Mouse (Mus musculus): ENCODE measurements at regions not wholly inside any gene's neighbourhood (a gene's known extent, or its start where the extent isn't known, plus 50 kb on each side); places are given as distances from the start of the nearest gene placed in this dataset.

- H3K4me3 ChIP-seq: no peak overlapping the region
- no peak overlapping the region for H3K4me2 ChIP-seq (ENCODE audit: low read depth)
- TF ChIP-seq MYOD1 (IDR thresholded peaks at IDR 0.05; ENCODE audit: control insufficient read depth in 1 of 3, insufficient read length in 2 of 3, low read depth in 2 of 3) (no peak), REST (IDR thresholded peaks at IDR 0.05; ENCODE audit: insufficient read depth, insufficient read length) (no peak), E2F4 (IDR thresholded peaks at IDR 0.05; ENCODE audit: insufficient read depth) (no peak)
- no peaks in the 10 kb centered on the region for H3K27me3 ChIP-seq (ENCODE audit: control insufficient read depth, insufficient read depth, insufficient read length)
- no peaks in the 10 kb centered on the region for H3K79me2 ChIP-seq (ENCODE audit: control insufficient read depth, insufficient read depth)
- no peak overlapping the region for H3ac ChIP-seq (ENCODE audit: control insufficient read depth, insufficient read length)
- no peaks in the 10 kb centered on the region for H3K36me3 ChIP-seq (ENCODE audit: control insufficient read depth, insufficient read depth)
These were observed 639.4 kb downstream of the Slitrk6 start for GRCm38 (mm10) chr14:110115578-110115977.

- Histone ChIP-seq H3K4me2 (ENCODE audit: low read depth) (no peak overlapping the region), H3K4me3 (no peak overlapping the region), H3ac (ENCODE audit: control insufficient read depth, insufficient read length) (no peak overlapping the region), H3K79me2 (ENCODE audit: control insufficient read depth, insufficient read depth) (no peaks in the 10 kb centered on the region), H3K27me3 (ENCODE audit: control insufficient read depth, insufficient read depth, insufficient read length) (no peaks in the 10 kb centered on the region), H3K36me3 (ENCODE audit: control insufficient read depth, insufficient read depth) (no peaks in the 10 kb centered on the region)
- TF ChIP-seq TCF12 (IDR thresholded peaks at IDR 0.05; ENCODE audit: insufficient read depth, poor library complexity, severe bottlenecking) (no peak), USF1 (IDR thresholded peaks at IDR 0.05; ENCODE audit: low read depth) (no peak), REST (IDR thresholded peaks at IDR 0.05; ENCODE audit: insufficient read depth, insufficient read length) (no peak)
These were observed 654.1 kb downstream of the Slitrk6 start for GRCm38 (mm10) chr14:110100852-110101251.

- H3K27me3 ChIP-seq (ENCODE audit: control insufficient read depth, insufficient read depth, insufficient read length): no peaks in the 10 kb centered on the region
- TF ChIP-seq SRF (IDR thresholded peaks at IDR 0.05; ENCODE audit: control insufficient read depth, insufficient read length, low read depth) (no peak), USF1 (IDR thresholded peaks at IDR 0.05; ENCODE audit: low read depth) (no peak), POLR2AphosphoS2 (IDR thresholded peaks at IDR 0.05; ENCODE audit: insufficient read length, low read depth) (no peak), TCF12 (IDR thresholded peaks at IDR 0.05; ENCODE audit: insufficient read depth, poor library complexity, severe bottlenecking) (no peak), MAX (IDR thresholded peaks at IDR 0.05; ENCODE audit: low read depth) (no peak), MYOD1 (IDR thresholded peaks at IDR 0.05; ENCODE audit: control insufficient read depth in 1 of 3, insufficient read length in 2 of 3, low read depth in 2 of 3) (no peak), MYOG (IDR thresholded peaks at IDR 0.05; ENCODE audit: control insufficient read depth in 1 of 3, insufficient read depth in 1 of 3, insufficient read length in 2 of 3, low read depth in 2 of 3) (no peak), CEBPB (IDR thresholded peaks at IDR 0.05; ENCODE audit: insufficient read depth, poor library complexity, severe bottlenecking) (no peak), POLR2A (IDR thresholded peaks at IDR 0.05; ENCODE audit: insufficient read length, low read depth) (no peak), E2F4 (IDR thresholded peaks at IDR 0.05; ENCODE audit: insufficient read depth) (no peak), REST (IDR thresholded peaks at IDR 0.05; ENCODE audit: insufficient read depth, insufficient read length) (no peak)
These were observed 676.6 kb downstream of the Slitrk6 start for GRCm38 (mm10) chr14:110078351-110078750.

GRCm38 (mm10) chr14:110047748-110048147 is 707.2 kb downstream of the Slitrk6 start:
- no peaks in the 10 kb centered on the region for H3K36me3 ChIP-seq (ENCODE audit: control insufficient read depth, insufficient read depth)
- no peak overlapping the region for H3K4me3 ChIP-seq
- H3K4me2 ChIP-seq (ENCODE audit: low read depth): no peak overlapping the region
- no peak for TF ChIP-seq MAX (IDR thresholded peaks at IDR 0.05; ENCODE audit: low read depth)
- TF ChIP-seq MYOD1 (IDR thresholded peaks at IDR 0.05; ENCODE audit: control insufficient read depth in 1 of 3, insufficient read length in 2 of 3, low read depth in 2 of 3): no peak
- H3K79me2 ChIP-seq (ENCODE audit: control insufficient read depth, insufficient read depth): no peaks in the 10 kb centered on the region
- no peak overlapping the region for H3ac ChIP-seq (ENCODE audit: control insufficient read depth, insufficient read length)
- no peaks in the 10 kb centered on the region for H3K27me3 ChIP-seq (ENCODE audit: control insufficient read depth, insufficient read depth, insufficient read length)

More at GRCm38 (mm10) chr14:110078351-110078750, 676.6 kb downstream of the Slitrk6 start:
- no peak overlapping the region for H3K4me3 ChIP-seq
- no peaks in the 10 kb centered on the region for H3K79me2 ChIP-seq (ENCODE audit: control insufficient read depth, insufficient read depth)
- no peaks in the 10 kb centered on the region for H3K36me3 ChIP-seq (ENCODE audit: control insufficient read depth, insufficient read depth)
- H3K4me2 ChIP-seq (ENCODE audit: low read depth): no peak overlapping the region
- H3ac ChIP-seq (ENCODE audit: control insufficient read depth, insufficient read length): no peak overlapping the region

- Histone ChIP-seq H3K4me2 (ENCODE audit: low read depth) (no peak overlapping the region), H3ac (ENCODE audit: control insufficient read depth, insufficient read length) (no peak overlapping the region), H3K79me2 (ENCODE audit: control insufficient read depth, insufficient read depth) (no peaks in the 10 kb centered on the region), H3K36me3 (ENCODE audit: control insufficient read depth, insufficient read depth) (no peaks in the 10 kb centered on the region), H3K27me3 (ENCODE audit: control insufficient read depth, insufficient read depth, insufficient read length) (no peaks in the 10 kb centered on the region), H3K4me3 (no peak overlapping the region)
- TF ChIP-seq CEBPB (IDR thresholded peaks at IDR 0.05; ENCODE audit: insufficient read depth, poor library complexity, severe bottlenecking): no peak
- no peak for TF ChIP-seq POLR2A (IDR thresholded peaks at IDR 0.05; ENCODE audit: insufficient read length, low read depth)
- no peak for TF ChIP-seq MAX (IDR thresholded peaks at IDR 0.05; ENCODE audit: low read depth)
- no peak for TF ChIP-seq E2F4 (IDR thresholded peaks at IDR 0.05; ENCODE audit: insufficient read depth)
- TF ChIP-seq TCF3 (IDR thresholded peaks at IDR 0.05; ENCODE audit: insufficient read length, low read depth): no peak
- TF ChIP-seq SRF (IDR thresholded peaks at IDR 0.05; ENCODE audit: control insufficient read depth, insufficient read length, low read depth): no peak
- no peak for TF ChIP-seq REST (IDR thresholded peaks at IDR 0.05; ENCODE audit: insufficient read depth, insufficient read length)
- no peak for TF ChIP-seq MYOD1 (IDR thresholded peaks at IDR 0.05; ENCODE audit: control insufficient read depth in 1 of 3, insufficient read length in 2 of 3, low read depth in 2 of 3)
- TF ChIP-seq USF1 (IDR thresholded peaks at IDR 0.05; ENCODE audit: low read depth): no peak
- no peak for TF ChIP-seq TCF12 (IDR thresholded peaks at IDR 0.05; ENCODE audit: insufficient read depth, poor library complexity, severe bottlenecking)
- TF ChIP-seq POLR2AphosphoS2 (IDR thresholded peaks at IDR 0.05; ENCODE audit: insufficient read length, low read depth): no peak
- no peak for TF ChIP-seq MYOG (IDR thresholded peaks at IDR 0.05; ENCODE audit: control insufficient read depth in 1 of 3, insufficient read depth in 1 of 3, insufficient read length in 2 of 3, low read depth in 2 of 3)
These were observed 711.7 kb downstream of the Slitrk6 start for GRCm38 (mm10) chr14:110043211-110043610.
